Mouse (Mus musculus): ENCODE results near the gene Guca2b.
"Not testable (repeated sequence)": the region's sequence is repeated elsewhere in the genome, so short reads cannot be mapped to it uniquely, and the experiment has no call there.

The Guca2b gene

GRCm38 (mm10) chr4:119657011-119657410 lies 1.7 kb downstream of the Guca2b start:
- DNase-seq (ENCODE audit: extremely low spot score): no peak

- no peak for DNase-seq (ENCODE audit: extremely low spot score)
Observed at GRCm38 (mm10) chr4:119642666-119643065, 16.1 kb downstream of the Guca2b start.

GRCm38 (mm10) chr4:119638656-119639055 lies 20.1 kb downstream of the Guca2b start:
- DNase-seq (ENCODE audit: extremely low spot score): no peak

- DNase-seq (ENCODE audit: extremely low spot score): no peak
Observed at GRCm38 (mm10) chr4:119637946-119638345, 20.8 kb downstream of the Guca2b start.

- DNase-seq (ENCODE audit: extremely low spot score): no peak
Observed at GRCm38 (mm10) chr4:119637176-119637845, 21.4 kb downstream of the Guca2b start, which contains the start of gene Guca2a. Gene Guca2a (plus strand): TSS chr4:119637704.

GRCm38 (mm10) chr4:119636731-119637130 lies 22.0 kb downstream of the Guca2b start:
- DNase-seq (ENCODE audit: extremely low spot score): no peak

GRCm38 (mm10) chr4:119635686-119636085 lies 23.1 kb downstream of the Guca2b start:
- no peak for DNase-seq (ENCODE audit: extremely low spot score)

- DNase-seq (ENCODE audit: extremely low spot score): no peak
Observed at GRCm38 (mm10) chr4:119634908-119635660, 23.7 kb downstream of the Guca2b start.

- no peak for DNase-seq (ENCODE audit: extremely low spot score)
Observed at GRCm38 (mm10) chr4:119633948-119634347, 24.8 kb downstream of the Guca2b start.

GRCm38 (mm10) chr4:119633342-119633741 lies 25.4 kb downstream of the Guca2b start:
- DNase-seq (ENCODE audit: extremely low spot score): no peak

- no peak for DNase-seq (ENCODE audit: extremely low spot score)
Observed at GRCm38 (mm10) chr4:119632721-119633120, 26.0 kb downstream of the Guca2b start.

GRCm38 (mm10) chr4:119631115-119631919 lies 27.4 kb downstream of the Guca2b start:
- no peak for DNase-seq (ENCODE audit: extremely low spot score)

GRCm38 (mm10) chr4:119628363-119628762 lies 30.4 kb downstream of the Guca2b start:
- DNase-seq (ENCODE audit: extremely low spot score): not testable (repeated sequence)

GRCm38 (mm10) chr4:119627317-119627716 lies 31.4 kb downstream of the Guca2b start:
- DNase-seq (ENCODE audit: extremely low spot score): no peak

GRCm38 (mm10) chr4:119626876-119627275 lies 31.9 kb downstream of the Guca2b start:
- DNase-seq (ENCODE audit: extremely low spot score): no peak

- no peak for DNase-seq (ENCODE audit: extremely low spot score)
Observed at GRCm38 (mm10) chr4:119626081-119626645, 32.6 kb downstream of the Guca2b start.

- no peak for DNase-seq (ENCODE audit: extremely low spot score)
Observed at GRCm38 (mm10) chr4:119614724-119615123, 44.0 kb downstream of the Guca2b start.

- no peak for DNase-seq (ENCODE audit: extremely low spot score)
Observed at GRCm38 (mm10) chr4:119614078-119614477, 44.7 kb downstream of the Guca2b start.

- no peak for DNase-seq (ENCODE audit: extremely low spot score)
Observed at GRCm38 (mm10) chr4:119609488-119609887, 49.3 kb downstream of the Guca2b start.
